Mouse (Mus musculus) c-Kit-positive CD71-negative TER-119-negative erythroid progenitor cells, embryonic 14.5 days (primary cell): Measurements from ENCODE around the gene Lrp2.
"Not testable (repeated sequence)": the region's sequence is repeated elsewhere in the genome, so short reads cannot be mapped to it uniquely, and the experiment has no call there.

Experiments used
- DNase-seq: peaks from one replicate; pipeline ENCODE4 v3.0.0-alpha.2; 2013; ENCODE audit warnings: low read depth

Gene Lrp2

DNA sequence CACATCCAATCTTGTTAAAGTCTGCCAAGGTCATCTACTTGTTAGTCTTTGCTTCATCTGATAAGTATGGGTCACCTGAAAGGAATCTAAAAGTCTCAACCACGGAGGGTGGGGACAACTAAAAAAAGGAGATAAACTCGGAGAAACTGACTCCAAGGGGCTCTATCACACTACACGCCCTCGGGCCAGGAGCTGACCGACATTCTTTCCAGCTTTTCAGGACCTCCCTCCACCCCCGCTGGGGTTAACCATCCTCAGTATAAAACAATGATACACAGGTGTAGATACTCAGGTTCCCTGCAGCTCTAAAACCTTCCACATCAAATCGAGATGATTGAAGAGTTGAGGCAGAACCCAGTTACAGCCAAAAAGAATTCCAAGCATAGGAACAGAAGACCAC is 3.0 kb downstream of the Lrp2 start:
- DNase-seq = no peak

DNA sequence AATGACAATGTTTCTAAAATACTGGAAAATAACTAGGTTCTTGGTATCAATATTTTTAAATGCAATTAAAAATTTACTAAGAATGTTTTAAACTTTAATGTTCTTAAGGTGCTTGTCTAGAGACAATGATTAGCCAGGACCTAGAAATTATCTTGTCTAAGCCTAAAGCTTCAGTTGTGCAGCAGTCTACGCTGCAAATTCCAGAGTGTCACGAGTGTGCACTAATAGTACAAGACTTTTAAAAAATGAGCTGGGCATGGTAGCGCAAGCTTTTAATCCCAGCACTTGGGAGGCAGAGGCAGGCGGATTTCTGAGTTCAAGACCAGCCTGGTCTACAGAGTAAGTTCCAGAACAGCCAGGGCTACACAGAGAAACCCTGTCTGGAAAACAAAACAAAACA is 3.8 kb downstream of the Lrp2 start:
- DNase-seq = not testable (repeated sequence)

DNA sequence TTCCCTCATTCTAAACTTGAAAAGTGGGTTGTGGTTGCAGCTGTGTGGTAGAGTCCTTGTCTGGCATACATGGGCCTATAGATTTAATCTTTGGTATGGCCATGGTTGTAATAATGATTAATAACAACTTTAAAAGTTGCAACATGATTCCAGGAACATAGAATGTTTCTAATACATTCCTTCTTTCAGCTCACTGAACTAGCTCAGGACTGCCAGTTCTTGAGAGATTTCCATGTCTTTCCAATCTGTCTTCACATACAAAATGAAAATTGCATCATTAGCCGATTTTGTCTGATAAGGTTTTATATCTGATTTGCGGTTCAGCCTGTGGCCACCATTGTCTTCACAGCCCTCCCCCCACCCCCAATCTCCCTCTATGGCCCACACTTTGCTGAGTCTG is 5.8 kb downstream of the Lrp2 start:
- DNase-seq = no peak

DNA sequence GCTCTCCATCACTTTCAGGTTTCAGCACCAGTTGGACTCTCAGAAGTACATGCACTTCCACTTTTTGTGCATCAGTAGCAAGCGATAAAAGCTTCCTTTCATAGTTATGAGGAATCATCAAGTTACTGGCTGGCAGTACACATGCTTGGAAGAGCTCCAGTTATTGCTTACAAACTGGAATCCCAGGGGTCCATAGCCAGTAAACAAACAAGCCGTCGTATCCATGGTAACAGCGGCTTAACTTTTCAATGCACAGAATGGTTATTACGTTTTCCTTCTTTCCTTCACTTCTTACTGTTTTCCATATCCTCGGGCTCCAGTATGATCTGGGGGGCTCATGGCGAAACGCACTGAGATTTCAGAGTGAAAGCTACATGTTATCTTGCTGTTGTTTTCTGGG is 7.7 kb downstream of the Lrp2 start:
- no peak for DNase-seq

DNA sequence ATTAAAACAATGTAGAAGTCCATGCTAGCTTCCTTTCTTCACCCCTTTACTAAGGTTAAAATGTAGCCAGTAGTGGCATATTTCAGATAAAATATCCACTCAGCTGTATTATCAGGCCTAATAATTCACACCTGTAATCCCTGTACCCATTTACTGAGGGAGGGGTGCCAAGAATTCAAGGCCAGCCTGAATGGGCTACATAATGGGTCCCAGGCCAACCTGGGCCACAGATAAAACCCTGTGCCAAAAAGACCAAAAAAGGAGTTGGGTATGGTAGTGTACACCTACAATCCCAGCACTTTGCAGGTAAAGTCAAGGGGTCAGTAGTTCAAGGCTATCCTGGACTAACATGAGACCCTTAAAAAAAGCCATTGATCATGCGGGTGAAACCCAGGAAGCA is 9.3 kb downstream of the Lrp2 start:
- no peak for DNase-seq

DNA sequence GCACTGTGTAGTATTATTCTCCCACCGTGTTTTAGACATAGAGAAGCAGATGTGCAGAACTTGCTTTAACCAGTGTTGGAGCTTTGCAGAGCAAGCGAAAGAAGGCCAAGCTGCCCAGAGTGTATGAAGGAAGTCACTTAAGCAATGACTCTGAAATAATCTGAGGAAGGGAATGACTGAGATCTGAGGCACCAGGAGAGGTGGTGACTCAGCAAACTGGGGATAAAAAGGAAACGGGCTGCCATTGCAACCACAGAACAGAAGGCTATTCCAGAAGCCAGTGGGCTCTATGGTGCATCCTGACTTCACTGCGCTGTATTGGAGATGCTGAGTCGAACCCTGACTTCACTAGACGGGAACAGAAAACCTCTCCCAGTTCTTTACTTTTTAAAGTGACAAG is 10.9 kb downstream of the Lrp2 start:
- no peak for DNase-seq

DNA sequence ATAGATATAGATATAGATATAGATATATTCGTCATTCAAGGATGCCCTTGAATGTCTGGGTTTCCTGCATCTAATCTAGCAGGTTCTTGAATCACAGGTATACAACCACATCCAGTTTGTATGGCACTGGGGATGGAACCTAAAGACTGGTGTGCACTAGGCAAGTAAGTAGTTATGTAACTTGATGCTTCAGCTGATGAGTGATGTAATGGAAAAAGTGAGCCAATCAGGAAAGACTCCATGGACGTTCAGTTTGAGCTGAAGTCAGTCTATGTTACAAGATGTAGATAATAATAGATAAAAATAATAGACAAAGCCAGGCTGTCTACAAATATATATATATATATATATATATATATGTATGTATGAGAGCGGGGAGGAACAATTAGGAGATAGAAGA is 11.6 kb downstream of the Lrp2 start:
- no peak for DNase-seq

DNA sequence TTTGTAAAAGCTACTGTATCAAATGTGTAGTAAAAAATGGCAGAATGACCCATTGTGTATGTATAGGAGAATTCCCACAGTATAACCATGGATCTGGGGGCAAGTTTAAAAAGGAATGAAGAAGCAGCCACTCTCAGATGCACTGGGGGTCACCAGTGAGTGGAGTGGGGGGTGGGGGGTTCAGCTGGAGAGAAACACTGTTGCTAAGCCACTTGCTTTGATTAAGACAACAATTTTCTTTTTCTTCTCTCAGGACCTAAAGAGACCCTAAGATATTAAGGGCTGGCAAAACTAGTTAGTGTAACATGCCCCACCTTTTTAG is 12.2 kb downstream of the Lrp2 start:
- DNase-seq = no peak

DNA sequence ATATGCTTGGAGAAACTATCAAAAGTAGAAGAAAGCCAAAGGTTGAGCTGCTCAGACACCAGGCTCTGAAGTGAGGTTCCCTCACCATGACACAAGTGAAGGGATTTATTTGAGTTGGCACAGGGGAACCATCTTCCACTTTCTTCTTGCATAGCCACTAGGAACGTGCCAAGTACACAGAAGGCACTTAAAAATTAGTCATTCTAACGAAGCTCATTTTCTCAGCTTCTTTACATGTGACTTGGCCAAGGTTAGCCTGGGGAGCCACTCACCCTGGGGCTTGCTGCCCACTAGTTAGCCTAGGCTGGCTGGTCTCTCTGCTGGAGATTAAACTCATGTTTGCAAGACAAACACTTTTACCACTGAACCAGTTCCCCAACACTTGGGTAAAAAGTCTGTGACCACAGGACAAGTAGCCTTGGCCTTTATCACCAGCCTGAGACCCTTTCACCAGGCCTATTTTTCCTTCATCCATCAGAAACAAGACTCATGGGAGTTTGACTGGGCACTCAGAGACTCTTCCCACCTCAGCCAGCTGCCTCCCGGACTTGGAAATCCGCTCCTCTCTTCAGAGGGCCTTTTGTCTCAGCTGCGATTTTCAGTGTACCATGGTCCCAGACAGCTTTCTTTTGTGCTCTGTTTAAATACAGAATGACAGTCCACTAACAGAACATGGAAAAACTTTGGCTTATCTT is 12.7 kb downstream of the Lrp2 start:
- no peak for DNase-seq

DNA sequence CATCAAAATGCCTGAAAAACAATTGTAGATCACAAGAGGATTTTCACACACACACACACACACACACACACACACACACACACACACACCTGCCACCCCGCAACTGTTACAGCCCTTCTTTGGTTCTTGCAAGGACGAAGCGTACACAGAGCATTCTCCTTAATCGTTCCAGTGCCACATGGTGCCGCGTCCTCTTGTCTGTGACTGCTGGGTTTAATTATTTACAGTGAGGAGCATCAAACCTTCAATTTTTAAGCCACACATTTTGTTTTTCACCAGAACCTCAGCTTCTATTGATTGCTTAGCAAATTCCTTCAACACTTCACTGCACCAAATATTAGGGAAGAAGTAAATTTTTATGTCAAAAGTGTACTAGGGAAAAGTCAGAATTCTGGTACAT is 15.3 kb downstream of the Lrp2 start:
- no peak for DNase-seq

DNA sequence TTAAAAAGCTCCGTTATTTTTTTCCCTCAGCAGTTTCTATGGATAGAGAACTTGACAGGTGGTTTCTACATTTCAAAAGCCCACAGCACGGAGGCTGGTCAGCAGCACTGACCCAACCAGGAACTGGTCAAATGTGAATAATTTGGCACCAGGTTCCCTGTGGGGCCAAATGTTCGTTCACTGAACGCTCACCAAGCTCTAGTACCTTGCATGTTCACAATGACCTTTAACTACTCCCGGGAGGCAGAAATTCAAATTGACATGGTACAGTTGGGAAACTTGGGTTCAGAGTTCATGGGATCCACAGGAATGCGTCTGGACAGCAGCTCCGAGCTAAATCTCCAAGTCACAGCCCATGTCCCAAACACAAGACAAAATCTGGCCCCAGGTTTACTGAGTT is 19.6 kb downstream of the Lrp2 start:
- no peak for DNase-seq

DNA sequence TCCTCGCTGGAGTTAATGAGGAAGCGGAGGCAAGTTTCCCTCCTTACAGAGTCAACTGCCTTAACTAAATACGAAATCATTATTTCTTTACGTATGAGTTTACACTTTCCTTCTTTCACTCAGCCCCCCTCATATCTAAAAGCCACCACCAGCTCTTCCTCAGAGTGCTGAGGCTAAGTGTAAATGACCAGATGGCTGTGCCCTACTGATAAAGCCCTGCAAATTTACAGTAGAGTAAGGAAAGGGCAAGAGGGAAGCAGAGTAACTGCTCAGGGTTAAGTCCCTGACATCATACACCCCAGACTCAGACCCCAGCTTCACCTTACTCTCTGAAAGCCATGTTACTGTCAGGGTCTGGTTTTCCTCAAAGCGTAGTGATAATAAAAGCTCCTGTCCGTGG is 22.4 kb downstream of the Lrp2 start:
- DNase-seq = no peak

DNA sequence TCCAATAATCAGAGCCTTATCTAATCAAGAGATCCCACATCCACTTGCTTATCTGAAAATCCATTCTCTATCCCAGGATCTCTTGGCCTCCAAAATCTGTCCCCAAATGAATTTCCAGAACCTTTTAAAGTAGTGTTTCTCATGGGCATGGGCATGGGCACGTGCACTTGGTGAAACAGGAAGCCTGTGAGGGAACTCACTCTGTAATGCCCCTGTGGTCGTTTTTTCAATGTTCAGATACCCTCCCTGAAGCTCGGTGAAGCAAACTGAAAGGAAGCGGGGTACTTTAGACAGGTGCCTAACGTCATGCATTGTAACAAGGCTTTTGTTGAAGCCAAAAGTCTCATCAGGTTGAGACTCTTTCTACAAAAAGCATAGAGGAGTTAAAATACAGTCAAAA is 23.1 kb downstream of the Lrp2 start:
- no peak for DNase-seq

DNA sequence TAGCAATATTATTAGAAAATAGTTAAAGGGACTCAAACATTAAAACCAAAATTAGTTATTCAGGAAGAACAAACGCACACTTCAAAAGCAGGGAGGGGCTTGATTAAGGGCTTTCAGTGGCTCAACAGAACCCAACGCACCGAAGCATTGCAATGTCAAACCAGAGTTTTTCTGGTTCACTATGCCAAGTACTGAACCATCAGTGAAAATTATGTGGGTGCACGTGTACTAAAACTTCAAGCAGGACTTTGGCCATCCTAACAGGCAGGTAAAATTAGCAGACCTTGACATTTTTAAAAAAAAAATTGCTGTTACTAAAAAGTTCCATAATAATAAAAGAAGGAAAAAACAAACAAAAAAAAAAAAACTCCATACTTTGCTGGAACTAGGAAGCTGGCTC is 25.6 kb downstream of the Lrp2 start:
- no peak for DNase-seq

DNA sequence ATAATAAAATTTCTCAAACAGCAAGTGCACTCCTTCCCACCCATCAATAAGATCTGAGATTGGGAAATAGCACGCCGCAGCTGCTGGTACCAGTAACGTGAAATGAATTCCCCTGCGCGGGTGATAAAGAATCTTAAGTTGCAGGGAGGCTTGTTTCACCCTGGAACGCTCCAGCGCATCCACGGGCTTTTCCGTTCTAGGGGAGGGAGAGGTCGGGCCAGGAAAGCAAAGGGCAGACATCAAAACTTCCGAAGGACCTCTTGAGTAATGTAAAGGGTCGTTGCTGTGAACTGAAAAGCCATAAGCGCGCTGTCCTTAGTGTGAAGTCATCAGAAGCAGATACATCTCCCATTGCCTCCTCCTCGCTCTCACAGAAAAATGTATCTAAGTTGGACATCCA is 26.5 kb downstream of the Lrp2 start:
- DNase-seq = no peak

DNA sequence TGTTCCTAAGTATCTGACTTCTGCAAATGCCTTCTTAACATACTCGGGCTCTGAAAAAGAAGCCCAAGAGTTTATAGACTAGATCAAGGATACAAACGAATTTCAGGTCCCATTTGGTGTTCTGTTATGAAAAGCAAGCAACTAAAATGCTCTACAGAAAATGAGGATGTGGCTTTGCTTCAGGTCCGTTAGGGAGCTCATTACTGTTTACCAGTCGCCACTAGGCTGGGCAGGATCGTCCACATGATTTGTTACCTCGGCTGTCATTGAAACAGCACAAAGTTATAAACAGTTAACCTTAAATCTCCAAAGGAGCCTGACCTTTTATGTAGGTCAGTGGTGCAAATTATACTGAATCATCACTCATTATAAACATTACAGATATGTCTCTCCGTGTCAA is 29.2 kb downstream of the Lrp2 start:
- no peak for DNase-seq

DNA sequence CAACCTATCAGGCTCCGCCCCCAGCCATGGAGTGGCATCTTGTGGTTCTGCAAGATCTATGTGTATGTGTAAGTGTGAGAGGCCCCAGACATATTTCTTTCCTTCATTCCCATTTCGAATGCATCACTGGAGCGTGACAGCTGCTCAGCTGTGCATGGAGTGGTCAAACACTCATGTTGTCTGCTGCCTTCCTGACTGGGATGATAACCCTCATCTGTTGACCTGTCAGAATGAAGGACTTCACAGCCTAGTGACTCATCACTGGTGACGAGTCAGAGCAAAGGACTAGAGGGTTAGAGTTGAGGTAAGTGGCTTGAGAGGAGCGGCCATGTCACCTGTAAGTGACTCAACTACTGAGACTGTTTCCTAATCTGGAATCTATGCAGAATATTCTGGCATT is 34.2 kb downstream of the Lrp2 start:
- no peak for DNase-seq

DNA sequence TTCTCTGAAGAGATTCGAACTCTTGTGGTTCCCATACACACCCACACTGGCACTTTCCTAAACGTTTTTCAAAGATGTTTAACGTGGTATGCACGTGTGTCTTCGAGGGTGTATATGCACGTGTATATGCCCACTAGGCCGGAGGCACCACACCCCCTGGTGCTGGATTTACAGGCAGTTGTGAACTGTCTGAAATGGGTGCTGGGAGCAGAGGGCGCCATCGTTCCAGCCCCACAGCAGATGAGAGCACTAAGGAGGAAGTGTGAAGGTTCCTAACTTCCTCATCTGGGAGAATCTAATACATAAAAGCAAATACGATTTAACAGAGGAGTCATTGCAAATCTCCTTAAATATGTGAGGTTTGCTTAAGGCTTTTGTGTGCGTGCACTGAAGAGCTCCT is 39.0 kb downstream of the Lrp2 start:
- no peak for DNase-seq

DNA sequence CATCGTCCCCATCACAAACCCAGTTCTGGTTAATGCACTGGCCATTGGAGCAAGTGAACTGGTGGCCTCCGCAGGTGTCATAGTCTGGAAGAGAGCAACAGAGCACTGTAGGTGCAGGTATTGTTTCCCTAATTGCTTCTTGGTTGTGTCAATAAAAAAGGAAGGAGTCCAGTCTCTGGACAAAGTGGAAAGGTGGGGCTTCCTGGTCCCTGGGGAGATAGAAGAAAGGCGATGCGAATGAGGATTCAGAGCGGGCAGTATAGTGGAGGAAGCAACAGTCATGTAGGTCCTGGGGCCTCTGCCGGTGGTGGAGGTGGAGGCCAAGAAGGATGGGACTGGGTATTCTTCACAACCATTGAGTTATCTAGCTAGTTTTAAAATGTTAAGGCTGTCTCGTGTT is 49.8 kb downstream of the Lrp2 start:
- DNase-seq = no peak

DNA sequence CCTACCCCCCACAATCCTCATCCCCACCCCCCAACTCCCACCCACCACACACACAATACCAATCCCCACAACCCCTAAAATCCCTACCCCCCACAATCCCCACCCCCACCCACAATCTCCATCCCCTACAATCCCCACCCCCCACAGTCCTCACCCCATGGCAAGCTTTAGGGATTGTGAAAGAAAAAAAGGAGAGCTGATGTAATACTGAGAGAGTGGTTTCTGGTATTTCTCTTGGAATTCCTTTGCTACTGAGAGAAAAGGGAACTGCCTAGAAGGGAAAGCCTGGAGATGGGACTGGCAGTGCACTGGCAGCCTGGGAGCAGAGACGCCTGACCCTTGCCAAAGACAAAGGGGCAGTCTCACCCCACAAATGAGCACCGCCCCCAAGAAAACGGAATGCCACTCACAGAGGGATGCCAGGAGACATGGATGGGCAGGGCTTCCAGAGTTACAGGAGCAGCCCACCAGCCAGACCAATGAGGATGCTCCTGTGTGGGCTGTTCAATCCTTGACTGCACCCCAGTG is 54.3 kb downstream of the Lrp2 start:
- DNase-seq = no peak

DNA sequence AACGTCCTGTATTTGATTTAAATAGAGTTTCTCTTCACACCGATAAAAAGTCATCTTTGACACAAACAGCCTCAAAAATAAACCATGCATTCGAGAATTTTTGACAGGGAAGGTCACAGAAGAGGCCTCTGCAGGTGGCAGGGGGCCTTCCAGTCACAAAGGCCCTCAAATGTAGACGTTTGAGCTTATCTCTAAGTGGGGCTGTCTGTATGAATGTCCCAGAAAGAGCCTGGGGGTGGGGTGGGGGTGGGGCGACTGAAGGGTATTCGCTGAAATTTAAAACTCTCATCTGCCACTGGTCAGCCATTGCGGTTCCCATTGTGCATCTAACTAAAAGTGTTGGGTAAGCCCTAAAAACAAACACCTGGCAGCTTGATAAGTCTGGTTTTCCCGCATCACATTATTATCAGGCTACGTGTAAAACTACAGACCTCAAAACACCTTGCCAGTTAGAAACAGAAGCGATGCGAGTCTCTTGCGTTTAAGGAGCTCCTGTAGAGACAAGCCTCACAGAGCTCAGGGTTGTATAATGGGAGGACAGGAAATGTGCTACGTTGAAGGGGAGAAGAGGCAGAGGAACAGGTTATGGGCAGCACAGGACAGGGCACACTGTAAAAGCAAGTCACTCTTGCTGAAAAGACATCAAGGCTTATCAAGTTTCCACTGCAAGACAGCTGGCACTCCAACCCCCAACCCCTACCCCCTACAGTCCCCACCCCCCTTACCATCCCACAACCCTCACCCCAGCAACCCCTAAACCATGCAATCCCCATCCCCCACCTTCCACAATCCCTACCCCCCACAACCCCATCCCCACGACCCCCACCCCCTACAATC is 55.0 kb downstream of the Lrp2 start:
- DNase-seq = no peak

DNA sequence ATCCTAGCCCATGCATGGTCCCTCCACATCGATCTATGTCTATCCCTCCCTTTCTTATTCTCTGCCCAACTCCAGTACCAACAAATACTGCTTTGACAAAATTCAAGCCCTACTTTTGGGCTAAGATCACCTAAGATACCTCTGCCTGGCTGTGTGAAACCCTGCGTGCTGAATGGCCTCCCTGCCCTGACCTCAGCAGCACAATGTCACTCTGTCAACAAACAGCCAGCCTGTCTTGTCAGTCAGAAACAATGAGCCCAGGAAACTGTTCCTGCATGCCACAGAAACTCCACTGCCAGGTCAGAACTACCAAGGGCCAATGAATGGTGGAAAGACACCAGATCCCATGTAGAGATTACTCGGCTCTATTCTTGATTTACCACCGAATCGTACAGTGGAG is 55.7 kb downstream of the Lrp2 start:
- no peak for DNase-seq

DNA sequence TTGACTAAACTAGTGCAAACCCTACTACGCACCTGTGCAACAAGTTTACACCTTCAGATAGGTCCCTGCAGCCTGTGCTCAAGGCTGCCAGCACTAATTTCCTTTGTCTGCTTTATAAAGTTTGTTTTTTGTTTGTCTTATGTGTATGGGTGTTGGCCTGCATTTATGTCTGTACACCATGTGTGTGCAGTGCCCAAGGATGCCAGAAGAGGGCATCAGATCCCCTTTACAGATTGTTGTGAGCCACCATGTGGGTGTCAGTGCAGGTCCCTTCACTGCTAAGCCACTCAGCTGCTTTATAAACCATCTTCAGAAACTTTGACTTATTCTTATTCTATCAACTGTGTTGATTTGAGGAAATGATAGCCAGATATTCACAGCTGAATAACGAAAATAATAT is 65.6 kb downstream of the Lrp2 start:
- DNase-seq = no peak

DNA sequence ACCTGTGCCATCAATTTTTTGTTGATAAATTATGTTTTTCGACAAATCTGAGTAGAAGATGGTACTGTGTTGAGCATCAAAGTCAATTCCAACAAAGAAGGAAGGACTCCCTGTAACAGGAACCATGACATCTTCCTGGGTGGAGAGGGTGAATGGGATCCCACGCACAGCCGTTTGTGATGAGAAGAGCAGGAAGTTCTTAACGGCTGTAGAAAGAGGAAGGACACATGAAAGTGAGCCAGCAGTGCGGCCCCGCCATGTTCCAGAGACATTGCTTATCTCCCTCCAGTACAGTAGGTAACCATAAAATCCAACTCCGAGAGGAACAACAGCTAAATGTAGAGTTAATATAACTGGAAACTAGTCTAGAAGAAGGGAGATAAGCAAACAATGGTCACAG is 67.6 kb downstream of the Lrp2 start:
- no peak for DNase-seq
